Mouse (Mus musculus) liver, postnatal 0 days (tissue): ENCODE data around the gene Tent4a.

Experiments used
- CTCF ChIP-seq: sonication (generic); IDR thresholded peaks from 2 replicates; pipeline ENCODE4 v1.5.1; 2016; ENCODE audit warnings: antibody characterized with exemption, low read depth
- EP300 ChIP-seq: IDR thresholded peaks from 2 replicates; pipeline ENCODE4 v1.6.1; 2016; ENCODE audit warnings: antibody characterized with exemption, low read depth, mild to moderate bottlenecking

DNA sequence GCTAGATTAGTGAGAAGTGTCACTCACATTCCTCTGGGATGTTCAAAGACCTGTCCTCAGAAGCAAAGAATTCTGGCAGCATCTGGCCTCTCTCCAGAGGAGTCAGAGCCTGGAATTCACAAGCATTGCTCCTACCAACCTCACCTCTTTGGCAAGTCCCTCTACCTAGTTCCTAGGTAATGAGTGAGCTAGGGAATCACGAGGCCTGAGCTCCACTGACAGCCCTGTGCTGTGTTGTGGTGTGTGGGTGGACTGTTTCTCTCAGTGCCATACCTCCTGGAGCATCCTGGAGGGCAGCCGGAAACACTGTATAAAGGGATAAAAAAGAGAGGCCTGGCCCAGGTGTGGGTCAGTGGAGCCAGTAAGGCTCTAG is 10.3 kb downstream of the Tent4a start:
- TF ChIP-seq CTCF: no peak
- TF ChIP-seq EP300: no peak
